Mouse (Mus musculus) midbrain, embryonic 10.5 days (tissue): ENCODE results near the gene Rora. TPM values are rescaled to one million over a fixed set of nuclear protein-coding genes. Genes with fewer than 3 reads are reported as not detected.

Experiments
- DNase-seq: peaks from one replicate; pipeline ENCODE4 v3.0.0-alpha.2; 2017; ENCODE audit warnings: low spot score
- H3K27ac ChIP-seq: fragments of 300-500 bp; sonication (generic); replicated peaks from 2 replicates; pipeline ENCODE4 v1.5.1; 2016; ENCODE audit warnings: mild to moderate bottlenecking
- H3K27me3 ChIP-seq: fragments of 300-500 bp; sonication (generic); 2 replicates; pipeline ENCODE4 v1.6.1; 2016; ENCODE audit warnings: low read depth, mild to moderate bottlenecking; ENCODE audit not compliant: poor library complexity, severe bottlenecking
- H3K36me3 ChIP-seq: fragments of 300-500 bp; sonication (generic); 2 replicates; pipeline ENCODE4 v1.6.1; 2016; ENCODE audit warnings: mild to moderate bottlenecking, moderate library complexity
- H3K4me1 ChIP-seq: fragments of 300-500 bp; sonication (generic); 2 replicates; pipeline ENCODE4 v1.6.1; 2016
- H3K4me3 ChIP-seq: fragments of 300-500 bp; sonication (generic); 2 replicates; pipeline ENCODE4 v1.5.1; 2016; ENCODE audit warnings: mild to moderate bottlenecking, moderate library complexity
- H3K9me3 ChIP-seq: fragments of 300-500 bp; sonication (generic); replicated peaks from 2 replicates; pipeline ENCODE4 v1.6.1; 2016; ENCODE audit warnings: mild to moderate bottlenecking
- WGBS: fragments of 180-500 bp; shearing (Covaris S2); methylation state at CpG from one replicate; pipeline ENCODE4 v1.1.7; 2016; 5-methylcytosine and 5-hydroxymethylcytosine counted together
- polyA plus RNA-seq: library from polyadenylated mRNA; unstranded; fragments of >200 nt; fragmentation: Nextera tagmentation; extraction: Ambion mirVana; gene quantifications from 2 replicates; pipeline ENCODE4 v1.2.1, GENCODE M21; 2016

Rora gene
- polyA plus RNA-seq, 1 experiment from 2014 or later: 4.1 TPM

DNA sequence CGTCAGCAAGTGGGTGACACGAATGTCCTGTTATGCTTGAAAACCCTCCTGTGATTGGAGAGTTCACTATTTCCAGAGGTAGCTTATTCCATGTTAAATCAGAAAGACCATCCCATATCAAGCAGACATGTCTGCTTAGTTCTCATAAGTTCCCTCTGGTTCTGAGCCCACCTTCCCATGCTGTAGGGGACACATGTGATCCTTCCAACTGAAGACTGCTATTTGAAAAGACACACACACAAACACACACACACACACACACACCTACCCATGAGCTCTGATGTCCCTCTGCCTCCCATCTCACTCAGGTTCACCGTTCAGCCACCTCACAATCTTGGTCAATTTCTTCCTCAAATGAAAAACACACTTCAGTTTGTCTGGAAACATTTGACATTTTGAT, 642.2 kb downstream of the Rora start:
- H3K9me3 ChIP-seq: no peaks in the 10 kb centered on the region
- no peak overlapping the region for H3K4me3 ChIP-seq
- H3K27me3 ChIP-seq: peaks cover 46% of the 10 kb centered on the region
- H3K27ac ChIP-seq: no peak overlapping the region
- H3K4me1 ChIP-seq: peaks cover 15% of the 10 kb centered on the region
- DNase-seq: no peak
- WGBS: 78% methylated on average over 3 of the region's 3 CpGs
- H3K36me3 ChIP-seq: no peaks in the 10 kb centered on the region

DNA sequence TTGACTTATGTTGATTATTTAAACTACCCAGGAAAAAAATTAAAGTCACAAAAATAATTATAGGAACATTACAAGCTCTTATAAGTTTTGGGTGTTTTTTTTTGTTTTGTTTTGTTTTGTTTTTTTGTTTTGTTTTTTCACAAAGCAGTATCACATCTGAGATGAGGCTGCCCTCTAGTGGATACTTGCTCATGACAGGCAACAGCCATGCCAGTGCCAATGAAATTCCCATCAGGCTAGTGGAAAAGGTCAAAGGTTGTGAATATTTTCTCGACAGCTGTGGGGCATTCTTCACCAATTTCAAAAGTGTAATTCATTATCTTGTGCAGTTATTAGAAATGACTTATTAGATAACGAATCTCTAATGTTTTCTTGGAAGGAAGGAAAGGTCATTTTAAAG, 642.8 kb downstream of the Rora start:
- DNase-seq: no peak
- H3K27me3 ChIP-seq: peaks cover 46% of the 10 kb centered on the region
- WGBS: 23% methylated on average over 2 of the region's 2 CpGs

DNA sequence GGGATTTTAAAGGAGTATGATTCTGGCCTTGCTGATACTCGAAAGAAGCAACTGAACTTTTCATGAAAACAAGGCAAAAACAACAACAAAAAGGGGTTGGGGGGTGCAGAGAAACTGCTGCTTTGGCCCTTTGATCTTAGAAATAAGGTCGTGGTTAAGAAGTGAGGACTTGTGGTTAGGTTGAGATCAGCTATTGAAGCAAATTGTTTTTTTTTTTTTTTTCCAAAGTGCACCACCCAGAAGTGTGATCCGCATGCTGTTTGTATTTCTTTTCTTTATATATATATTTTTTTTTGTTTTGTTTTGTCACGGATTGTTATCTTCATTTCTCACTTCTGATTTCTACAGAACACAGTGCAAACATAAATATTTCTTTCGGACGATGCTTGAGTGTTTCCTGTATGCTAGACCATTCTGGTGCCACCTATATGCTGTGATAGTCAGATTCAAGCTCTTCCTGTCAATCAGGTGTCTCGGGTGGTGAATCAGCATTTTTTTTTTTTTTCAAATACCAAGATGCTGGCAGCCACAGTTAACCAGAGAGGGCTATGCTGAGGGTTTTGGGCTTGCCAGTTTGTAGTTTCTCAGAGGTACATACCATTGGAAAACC, 644.3 kb downstream of the Rora start:
- H3K27me3 ChIP-seq: peaks cover 42% of the 10 kb centered on the region
- DNase-seq: no peak
- H3K4me3 ChIP-seq: no peak overlapping the region
- no peaks in the 10 kb centered on the region for H3K36me3 ChIP-seq
- 84% methylated on average over 7 of the region's 7 CpGs for WGBS
- H3K4me1 ChIP-seq: peaks cover 17% of the 10 kb centered on the region
- H3K27ac ChIP-seq: no peak overlapping the region
- no peaks in the 10 kb centered on the region for H3K9me3 ChIP-seq

More for the DNA sequence above, 642.8 kb downstream of the Rora start:
- H3K36me3 ChIP-seq: no peaks in the 10 kb centered on the region
- no peaks in the 10 kb centered on the region for H3K9me3 ChIP-seq
- H3K4me1 ChIP-seq: peaks cover 11% of the 10 kb centered on the region
- no peak overlapping the region for H3K27ac ChIP-seq
- no peak overlapping the region for H3K4me3 ChIP-seq

DNA sequence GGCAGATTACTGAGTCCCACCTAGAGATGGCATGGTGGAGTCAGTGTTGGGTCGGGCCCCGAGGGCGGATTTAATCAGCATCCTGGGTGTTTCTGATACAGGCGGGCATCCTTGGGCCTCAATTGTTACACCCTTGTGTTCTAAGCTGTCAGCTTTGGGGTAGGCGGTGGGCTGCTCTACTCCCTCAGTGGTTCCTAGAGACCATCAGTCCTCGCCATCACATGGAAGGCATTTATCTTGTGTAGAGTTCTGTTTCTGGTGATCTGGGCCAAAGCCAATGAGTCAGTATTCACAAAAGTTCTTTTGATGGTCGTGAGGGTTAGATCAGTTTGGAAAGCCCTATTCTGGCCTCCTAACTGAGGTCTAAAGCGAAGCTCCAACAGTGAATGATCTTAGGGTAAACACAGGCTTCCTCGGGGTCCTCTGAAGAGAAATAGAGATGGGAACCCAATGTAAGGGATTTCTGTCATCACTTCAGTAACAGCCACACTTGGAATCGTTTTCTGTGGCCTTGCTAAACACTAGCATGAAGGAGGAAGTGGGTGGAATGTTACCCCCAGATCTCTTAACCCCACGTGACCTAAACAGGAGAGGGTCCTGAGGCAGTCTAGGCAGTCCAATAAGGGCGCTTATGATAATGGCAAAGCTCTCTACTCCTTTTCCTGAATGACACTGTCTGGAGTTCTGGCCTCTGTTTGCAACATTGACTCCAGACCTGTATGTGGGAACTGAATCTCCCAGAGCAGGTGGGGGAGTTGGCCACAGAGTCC, 645.2 kb downstream of the Rora start:
- H3K4me1 ChIP-seq: peaks cover 25% of the 10 kb centered on the region
- 82% methylated on average over 12 of the region's 12 CpGs for WGBS
- H3K27me3 ChIP-seq: peaks cover 33% of the 10 kb centered on the region
- no peak for DNase-seq
- H3K9me3 ChIP-seq: no peaks in the 10 kb centered on the region
- no peak overlapping the region for H3K4me3 ChIP-seq
- H3K27ac ChIP-seq: no peak overlapping the region
- no peaks in the 10 kb centered on the region for H3K36me3 ChIP-seq

DNA sequence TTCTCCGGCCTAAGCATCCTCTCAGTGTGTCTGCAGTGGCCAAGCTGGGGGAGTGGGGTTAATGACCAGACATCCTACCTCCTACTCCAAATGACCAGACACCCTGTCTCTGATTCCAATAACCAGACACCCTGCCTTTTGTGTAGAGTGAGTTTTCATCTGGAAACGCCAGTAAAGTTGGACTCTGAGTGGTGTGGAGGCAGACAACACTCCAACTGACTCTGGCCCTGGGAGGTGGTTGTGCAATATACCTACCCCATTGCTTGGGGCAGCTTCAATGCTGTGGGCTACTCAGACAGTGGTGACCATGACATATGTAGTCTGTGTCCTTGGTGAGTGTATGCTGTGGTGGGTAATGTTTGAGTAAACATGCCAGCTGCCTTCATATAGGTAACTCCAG, 645.9 kb downstream of the Rora start:
- H3K27ac ChIP-seq: no peak overlapping the region
- DNase-seq: no peak
- 70% methylated on average over 2 of the region's 2 CpGs for WGBS
- no peaks in the 10 kb centered on the region for H3K9me3 ChIP-seq
- peaks cover 31% of the 10 kb centered on the region for H3K4me1 ChIP-seq
- H3K4me3 ChIP-seq: no peak overlapping the region
- no peaks in the 10 kb centered on the region for H3K36me3 ChIP-seq
- H3K27me3 ChIP-seq: peaks cover 29% of the 10 kb centered on the region

DNA sequence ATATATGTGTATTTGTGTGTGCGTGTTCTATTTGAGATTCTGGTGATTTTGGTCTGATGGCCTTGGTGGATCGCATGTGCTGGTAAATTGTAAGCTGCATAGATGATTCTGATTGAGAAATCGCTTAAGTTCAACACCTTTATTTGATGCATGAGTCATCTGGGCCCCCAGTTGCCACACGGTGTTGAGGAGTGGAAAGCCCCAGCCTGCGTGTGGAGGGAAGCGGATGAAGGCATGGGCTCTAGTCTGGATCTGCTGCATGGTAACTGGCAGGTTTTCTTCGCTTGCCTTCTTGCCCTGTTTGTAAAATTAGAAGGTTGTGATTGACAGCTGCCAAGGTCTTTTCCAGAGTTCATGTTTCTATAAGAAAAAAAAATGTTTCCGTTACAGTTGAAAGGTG, 646.7 kb downstream of the Rora start:
- WGBS: 88% methylated on average over 8 of the region's 8 CpGs
- Histone ChIP-seq H3K9me3 (no peaks in the 10 kb centered on the region), H3K4me3 (no peak overlapping the region), H3K27me3 (peaks cover 24% of the 10 kb centered on the region), H3K36me3 (no peaks in the 10 kb centered on the region), H3K27ac (no peak overlapping the region), H3K4me1 (peaks cover 31% of the 10 kb centered on the region)
- no peak for DNase-seq

DNA sequence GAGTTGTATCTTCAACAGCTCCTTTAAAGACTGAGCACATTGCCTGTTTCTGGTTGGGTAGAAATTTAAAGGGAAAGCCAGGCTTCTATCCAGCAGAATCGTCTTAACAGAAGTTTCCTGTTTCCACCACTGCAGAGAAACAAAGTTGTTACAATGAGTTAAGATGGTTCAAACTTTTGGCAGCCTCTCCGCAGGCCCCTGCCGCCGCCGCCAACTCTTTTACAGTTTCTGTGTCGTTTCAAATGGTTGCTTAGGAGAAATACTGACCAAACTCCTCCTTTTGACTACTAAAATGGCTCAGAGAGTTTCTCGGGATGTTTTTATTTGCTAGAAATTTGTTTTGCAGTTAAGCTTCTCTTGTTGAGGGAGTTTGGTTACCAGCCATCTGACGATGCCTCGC, 647.9 kb downstream of the Rora start:
- WGBS: 18% methylated on average over 9 of the region's 9 CpGs
- Histone ChIP-seq H3K27ac (peak overlapping the region; percentile 28; the same call in 1 of the 2 replicates), H3K9me3 (no peaks in the 10 kb centered on the region), H3K36me3 (no peaks in the 10 kb centered on the region), H3K4me1 (peaks cover 31% of the 10 kb centered on the region), H3K4me3 (no peak overlapping the region), H3K27me3 (peaks cover 24% of the 10 kb centered on the region)
- DNase-seq: no peak

DNA sequence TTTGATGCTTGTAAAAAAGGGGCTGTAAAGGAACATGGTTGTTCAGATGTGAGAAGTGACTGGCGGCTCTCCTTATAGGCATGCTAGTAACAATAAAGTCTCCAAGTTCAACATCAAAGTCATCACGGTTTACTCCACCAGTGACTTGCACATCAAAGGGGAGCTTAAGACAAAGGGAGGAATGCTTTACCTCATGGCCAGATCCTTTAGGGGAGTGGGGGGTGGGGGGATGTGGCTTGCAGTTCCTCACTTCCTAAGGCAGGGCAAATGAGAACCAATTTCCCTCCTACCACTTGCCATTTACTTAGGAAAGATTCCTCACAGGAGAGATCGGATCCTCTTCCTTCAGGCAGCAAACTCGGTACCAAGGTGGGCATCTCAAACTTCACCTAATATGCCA, 648.4 kb downstream of the Rora start:
- Histone ChIP-seq H3K4me1 (peaks cover 31% of the 10 kb centered on the region), H3K9me3 (no peaks in the 10 kb centered on the region), H3K27me3 (peaks cover 24% of the 10 kb centered on the region), H3K36me3 (no peaks in the 10 kb centered on the region), H3K27ac (peak overlapping the region; percentile 28; the same call in 1 of the 2 replicates), H3K4me3 (no peak overlapping the region)
- WGBS: 16% methylated on average over 4 of the region's 4 CpGs
- no peak for DNase-seq

DNA sequence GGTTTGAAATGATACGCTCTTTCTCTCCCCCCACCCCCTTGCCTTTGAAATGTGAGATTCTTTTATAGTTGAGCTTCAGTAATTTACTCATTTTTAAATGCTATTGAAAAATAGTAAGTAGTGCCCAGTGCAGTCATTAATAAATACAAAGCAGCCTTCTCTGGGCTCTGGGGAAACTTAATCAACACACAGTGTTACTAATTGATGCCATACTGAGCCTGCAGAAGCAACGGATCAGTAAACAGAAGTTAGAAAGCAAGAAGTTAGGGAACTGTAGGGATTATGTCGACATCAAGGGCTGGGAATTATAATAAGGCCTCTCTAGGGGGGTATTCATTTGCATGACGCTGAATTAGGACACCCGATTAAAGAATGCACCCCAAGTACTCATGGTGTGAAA, 649.3 kb downstream of the Rora start:
- H3K27ac ChIP-seq: no peak overlapping the region
- no peak for DNase-seq
- no peaks in the 10 kb centered on the region for H3K9me3 ChIP-seq
- H3K4me1 ChIP-seq: peaks cover 31% of the 10 kb centered on the region
- no peaks in the 10 kb centered on the region for H3K36me3 ChIP-seq
- H3K4me3 ChIP-seq: no peak overlapping the region
- peaks cover 24% of the 10 kb centered on the region for H3K27me3 ChIP-seq
- WGBS: 12% methylated on average over 5 of the region's 5 CpGs

DNA sequence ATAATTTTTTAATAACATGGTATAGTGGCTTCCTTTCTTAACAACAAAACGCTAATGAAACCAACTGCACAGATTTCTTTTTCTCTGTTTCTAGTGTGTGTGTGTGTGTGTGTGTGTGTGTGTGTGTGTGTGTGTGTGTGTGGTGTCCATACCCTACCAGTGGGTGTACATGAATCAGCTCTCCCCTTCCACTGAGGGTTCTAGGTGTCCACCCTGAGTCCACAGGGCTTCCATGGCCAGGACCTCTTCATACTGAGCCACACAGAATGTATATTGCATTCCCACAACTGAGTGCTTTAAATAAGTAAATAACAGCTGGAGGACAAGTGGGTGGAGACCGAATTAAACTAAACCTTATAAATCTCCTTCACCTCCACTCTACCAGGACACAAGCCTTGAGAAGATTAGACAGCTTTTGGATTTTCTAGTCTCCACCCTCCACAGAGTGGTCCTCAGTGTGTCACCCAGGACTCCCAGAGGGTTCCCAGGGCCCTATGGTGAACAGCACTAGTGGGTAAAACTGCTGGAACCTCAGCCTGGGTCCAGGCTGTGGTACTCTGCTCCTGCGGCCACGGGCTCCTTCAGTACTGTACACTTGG, 649.9 kb downstream of the Rora start:
- Histone ChIP-seq H3K36me3 (no peaks in the 10 kb centered on the region), H3K4me3 (no peak overlapping the region), H3K9me3 (no peaks in the 10 kb centered on the region), H3K27me3 (peaks cover 24% of the 10 kb centered on the region), H3K27ac (no peak overlapping the region; the same call in 1 of the 2 replicates), H3K4me1 (peaks cover 31% of the 10 kb centered on the region)
- WGBS: 77% methylated on average over 4 of the region's 4 CpGs
- DNase-seq: no peak

DNA sequence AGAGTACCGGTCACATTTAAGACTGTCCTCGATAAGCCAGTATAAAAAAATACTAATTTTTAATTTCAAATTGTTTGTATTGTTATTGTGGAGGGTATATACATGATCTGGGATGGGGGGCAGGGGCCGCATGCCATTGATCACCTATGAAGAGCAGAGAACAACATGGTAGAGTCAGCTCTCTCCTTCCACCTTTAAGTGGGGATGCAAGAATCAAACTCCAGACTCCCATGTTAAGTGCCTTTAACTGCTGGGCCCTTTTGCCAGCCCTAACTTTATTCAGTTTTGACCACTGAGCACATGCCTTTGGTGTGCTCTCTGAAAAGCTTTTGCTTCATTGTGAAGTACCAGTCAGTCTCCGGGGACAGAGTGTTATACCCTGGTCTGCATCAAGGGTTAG, 650.4 kb downstream of the Rora start:
- Histone ChIP-seq H3K9me3 (no peaks in the 10 kb centered on the region), H3K27ac (no peak overlapping the region), H3K4me3 (no peak overlapping the region), H3K27me3 (peaks cover 24% of the 10 kb centered on the region), H3K4me1 (peaks cover 31% of the 10 kb centered on the region), H3K36me3 (no peaks in the 10 kb centered on the region)
- no peak for DNase-seq
- 84% methylated on average over 4 of the region's 4 CpGs for whole genome bisulfite sequencing

DNA sequence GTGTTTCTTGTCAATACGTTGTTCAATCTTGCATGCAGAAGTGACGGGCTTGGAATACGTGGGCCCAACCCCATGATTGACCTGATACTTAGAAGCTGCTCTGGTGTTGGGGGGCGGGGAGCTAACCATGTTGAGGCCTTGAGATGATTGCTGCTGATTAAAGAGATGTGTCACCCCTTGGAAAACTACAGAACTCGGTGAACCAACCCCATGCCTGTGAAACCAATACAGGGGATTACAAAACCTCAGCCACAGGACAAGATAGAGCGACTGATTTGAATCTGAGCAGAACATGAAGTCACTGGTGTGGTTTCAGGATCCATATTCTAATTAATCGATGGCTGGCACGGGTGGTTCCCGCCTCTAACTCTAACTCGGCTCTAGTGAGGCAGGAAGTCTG, 650.9 kb downstream of the Rora start:
- Histone ChIP-seq H3K4me3 (no peak overlapping the region), H3K36me3 (no peaks in the 10 kb centered on the region), H3K4me1 (peaks cover 31% of the 10 kb centered on the region), H3K9me3 (no peaks in the 10 kb centered on the region), H3K27me3 (peaks cover 24% of the 10 kb centered on the region), H3K27ac (no peak overlapping the region)
- WGBS: 81% methylated on average over 10 of the region's 10 CpGs
- DNase-seq: no peak

DNA sequence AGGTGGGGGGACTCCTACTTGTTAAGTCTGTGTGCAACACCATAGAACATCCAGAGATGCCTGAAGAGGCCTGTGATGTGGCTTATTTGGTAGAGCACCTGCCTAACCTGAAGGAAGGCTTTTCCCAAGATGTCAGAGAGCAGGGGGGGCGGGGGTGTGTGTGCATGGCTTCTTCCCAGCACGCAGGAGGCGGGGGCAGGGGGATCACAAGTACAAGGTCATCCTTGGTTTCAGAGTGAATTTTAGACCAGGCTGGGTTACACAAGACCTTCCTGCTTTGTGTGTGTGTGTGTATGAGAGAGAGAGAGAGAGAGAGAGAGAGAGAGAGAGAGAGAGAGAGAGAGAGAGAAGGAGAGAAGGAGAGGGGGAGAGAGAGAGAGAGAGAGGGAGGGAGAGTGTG, 651.4 kb downstream of the Rora start:
- DNase-seq: no peak
- H3K4me3 ChIP-seq: no peak overlapping the region
- peaks cover 31% of the 10 kb centered on the region for H3K4me1 ChIP-seq
- WGBS: 69% methylated on average over 3 of the region's 3 CpGs
- H3K27ac ChIP-seq: no peak overlapping the region
- no peaks in the 10 kb centered on the region for H3K9me3 ChIP-seq
- peaks cover 23% of the 10 kb centered on the region for H3K27me3 ChIP-seq
- no peaks in the 10 kb centered on the region for H3K36me3 ChIP-seq
